Mouse (Mus musculus) cerebellum, adult 11-12 months (tissue): ENCODE measurements around the gene Smg6.

Experiments used
- DNase-seq: peaks from one replicate; pipeline ENCODE4 v3.0.0; 2022

The Smg6 gene

DNA sequence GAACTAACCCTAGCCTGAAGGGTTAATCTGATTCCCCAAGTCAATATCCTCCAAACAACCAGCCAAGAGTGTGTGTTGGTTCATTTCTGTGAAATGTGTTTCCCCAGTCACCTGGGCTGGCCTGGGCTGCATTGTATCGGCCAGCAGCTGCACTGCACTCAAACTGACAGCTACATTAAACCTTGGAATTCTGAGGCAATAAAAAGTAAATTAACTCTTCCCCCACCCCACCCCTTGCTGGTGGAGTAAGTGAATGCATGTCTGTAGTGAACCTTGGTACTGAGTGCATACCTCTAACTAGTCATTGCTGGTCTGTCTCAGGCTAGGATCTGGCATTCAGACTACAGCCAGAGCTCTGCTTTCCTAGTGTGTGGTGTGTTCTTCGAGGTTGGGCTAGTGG is 124.2 kb downstream of the Smg6 start:
- no peak for DNase-seq

DNA sequence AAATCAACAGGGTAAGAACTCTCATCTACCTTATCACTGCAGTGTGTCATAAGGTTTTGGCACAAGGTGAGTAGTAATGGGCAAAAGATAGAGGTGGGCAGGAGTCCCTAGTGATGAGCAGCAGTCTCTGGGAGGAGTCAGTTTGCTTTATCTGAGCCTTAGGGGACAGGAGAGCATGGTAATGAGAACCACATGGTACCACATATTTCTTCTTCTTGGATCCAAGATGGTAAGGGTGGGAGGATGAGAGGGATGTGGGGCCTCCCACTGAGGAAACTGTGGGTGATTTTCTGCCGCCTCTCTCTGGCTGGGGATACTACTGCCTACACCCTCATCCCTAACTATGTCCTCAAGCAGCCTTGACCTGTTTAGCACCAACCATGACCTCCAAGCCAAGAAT is 125.6 kb downstream of the Smg6 start:
- DNase-seq, result no peak

DNA sequence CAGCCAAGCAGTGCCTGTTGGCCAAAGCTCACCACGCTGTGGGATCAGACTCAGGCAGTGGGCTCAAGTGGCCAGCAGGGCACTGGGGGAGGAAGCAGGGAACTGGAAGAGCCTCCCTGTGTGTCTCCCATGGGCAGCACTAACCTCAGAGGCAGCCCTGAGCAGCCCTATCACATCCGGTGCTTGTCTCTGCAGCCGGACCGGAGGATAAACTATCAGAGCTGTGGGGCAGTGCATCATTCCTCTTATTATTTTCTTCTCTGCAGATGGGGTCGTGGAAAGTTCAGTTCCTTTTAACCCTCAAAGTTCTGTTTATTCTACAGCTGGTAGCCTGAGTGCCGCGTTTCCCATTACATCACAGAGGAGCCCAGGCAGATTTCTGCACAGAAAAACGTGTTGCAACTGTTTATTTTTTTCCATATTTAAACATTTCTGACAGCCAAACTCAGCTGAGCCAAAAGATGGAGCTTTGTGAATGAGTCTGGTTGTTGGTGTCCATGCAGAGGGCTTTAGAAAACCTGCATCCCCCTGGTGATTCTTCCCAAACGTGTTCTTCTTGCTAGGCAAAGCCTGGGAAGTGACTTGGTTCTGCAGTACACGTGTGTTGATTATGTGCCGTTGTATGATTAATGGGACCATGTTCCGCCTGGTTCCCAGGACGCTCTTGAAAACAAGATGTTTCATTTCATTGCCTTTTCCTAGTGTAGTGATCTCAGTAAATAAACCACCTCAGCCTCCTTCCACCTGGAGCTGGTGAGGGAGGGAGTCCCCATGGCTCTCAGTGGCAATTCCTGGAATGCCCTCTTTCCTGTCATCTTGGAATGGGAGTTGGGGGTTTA is 126.3 kb downstream of the Smg6 start:
- DNase-seq, result no peak

DNA sequence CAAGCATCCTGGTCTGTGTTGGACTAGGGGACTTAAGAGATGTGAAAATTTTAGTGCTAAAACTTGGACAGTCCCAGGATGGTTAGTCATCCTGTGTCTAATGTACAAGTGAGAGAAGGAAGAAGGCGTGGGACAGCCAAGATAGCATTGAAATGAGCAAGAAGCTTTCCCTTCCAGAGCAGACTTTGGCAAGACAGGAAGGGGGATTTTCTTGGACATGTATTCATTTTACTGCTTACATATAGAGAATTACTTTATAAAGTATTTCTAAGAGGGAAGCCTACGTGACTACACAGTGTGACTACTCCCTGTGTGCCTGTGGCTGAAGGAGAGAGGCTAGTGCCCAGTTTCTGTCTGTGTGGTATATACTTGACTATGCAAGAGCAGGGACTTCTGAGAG is 127.4 kb downstream of the Smg6 start:
- DNase-seq, result no peak

DNA sequence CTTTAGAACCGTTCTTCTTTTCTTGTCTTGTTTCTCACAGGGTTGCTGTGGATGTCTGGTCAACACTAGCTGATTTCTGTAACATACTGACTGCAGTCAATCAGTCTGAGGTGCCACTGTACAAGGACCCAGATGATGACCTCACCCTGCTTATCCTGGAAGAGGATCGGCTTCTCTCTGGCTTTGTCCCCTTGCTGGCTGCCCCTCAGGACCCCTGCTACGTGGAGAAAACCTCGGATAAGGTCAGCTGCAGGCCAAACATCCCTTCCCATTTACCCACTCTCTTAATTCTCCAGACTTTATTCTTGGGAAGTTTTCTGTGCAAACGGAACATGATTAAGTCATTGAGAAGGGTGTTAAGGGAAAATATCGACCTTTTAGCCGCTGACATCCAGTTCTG is 128.1 kb downstream of the Smg6 start:
- DNase-seq, result no peak

DNA sequence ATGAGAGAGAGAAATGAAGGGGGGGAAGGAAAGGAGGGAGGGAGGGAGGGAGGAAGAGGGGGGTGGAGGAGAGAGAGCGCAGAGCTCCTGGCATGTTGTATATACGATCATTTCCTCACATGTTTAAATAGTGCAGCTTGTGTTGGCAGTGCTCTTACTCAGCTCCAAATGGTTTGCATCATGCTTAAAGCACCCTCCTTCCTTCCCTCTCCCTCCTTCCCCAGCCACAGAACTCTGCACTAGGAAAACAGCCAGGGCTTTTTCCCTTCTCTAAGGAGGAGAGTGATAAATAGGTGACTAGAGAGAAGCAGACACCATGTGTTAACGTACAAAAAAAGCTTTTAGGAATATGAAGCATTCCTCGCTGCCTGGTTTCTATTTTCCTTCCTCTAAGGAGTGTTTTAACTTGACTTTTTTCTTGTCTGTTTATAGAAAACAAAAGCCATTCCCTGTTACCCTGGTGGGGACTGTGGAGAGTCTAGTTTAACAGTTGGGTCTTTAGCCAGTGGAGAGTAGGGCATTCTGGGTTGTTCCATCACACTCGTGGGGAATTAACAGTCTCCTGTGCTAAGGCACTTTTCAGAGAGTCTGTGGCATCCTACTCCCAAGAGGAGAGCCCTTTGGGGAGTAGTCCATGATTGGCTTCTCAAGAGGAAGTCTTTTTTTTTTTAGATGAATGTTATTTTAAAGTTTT is 128.7 kb downstream of the Smg6 start:
- no peak for DNase-seq

DNA sequence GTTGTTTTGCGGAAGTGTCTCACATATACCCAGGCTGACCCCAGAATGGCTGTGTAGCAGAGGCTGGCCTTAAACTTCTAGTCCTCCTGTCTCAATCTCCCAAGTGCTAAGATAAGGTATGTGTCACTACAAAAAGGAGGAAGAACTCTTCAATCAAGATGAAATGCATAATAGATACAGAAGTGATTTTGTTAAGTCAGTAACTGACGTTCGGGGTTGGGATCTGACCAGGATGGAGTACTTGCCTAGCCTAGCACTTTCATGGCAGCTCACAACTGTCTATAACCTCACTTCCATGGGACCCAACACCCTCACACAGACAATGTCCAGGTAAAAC is 129.2 kb downstream of the Smg6 start:
- no peak for DNase-seq

DNA sequence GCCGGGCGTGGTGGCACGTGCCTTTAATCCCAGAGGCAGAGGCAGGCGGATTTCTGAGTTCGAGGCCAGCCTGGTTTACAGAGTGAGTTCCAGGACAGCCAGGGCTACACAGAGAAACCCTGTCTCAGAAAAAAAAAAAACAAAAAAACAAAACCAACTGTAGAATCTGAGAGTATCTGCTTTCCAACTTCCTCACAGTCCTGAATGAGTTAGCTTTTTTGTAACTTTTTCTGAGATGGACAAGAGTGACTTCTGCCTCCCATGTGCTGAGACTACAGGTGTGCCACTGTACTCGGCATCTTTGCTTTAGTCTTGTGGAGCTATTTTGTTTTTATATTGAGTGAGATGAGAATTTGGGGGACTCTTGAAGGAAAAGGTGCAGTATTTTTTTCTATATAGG is 137.0 kb downstream of the Smg6 start:
- no peak for DNase-seq

DNA sequence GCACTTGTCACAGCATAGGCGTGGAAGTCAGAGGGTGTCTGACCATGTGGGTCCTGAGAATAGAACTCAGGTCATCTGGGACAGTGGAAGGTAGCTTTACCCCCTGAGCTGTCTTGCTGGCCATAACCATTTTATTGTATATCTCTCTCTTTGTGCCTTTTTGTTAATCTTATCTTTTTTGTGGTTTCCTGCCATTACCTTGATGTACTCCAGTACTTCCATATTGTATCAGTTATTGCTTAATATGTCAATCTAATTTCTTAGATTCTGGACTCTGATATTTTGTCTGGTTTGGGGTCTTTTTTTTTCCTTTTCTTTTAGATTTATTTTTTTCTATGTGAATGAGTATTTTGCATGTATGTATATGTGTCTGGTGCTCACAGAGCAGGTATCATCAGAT is 138.6 kb downstream of the Smg6 start:
- no peak for DNase-seq

DNA sequence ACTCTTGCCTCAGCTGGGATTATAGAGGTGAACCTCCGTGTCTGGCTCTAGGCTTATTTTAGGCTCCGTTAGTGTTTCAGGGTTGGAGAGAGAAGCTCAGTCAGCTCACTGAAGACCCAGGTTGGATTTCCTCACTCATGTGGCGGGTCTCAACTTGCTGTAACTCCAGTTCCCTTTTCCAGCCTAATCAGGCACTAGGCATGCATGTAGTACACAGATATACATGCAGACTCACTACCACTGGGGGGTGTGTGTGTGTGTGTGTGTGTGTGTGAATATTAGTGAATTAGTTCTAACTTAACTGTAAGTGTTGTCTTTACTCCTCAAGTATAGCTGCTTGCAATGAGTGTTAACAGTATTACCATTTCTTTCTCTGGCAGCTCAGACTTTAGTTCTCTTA is 145.7 kb downstream of the Smg6 start:
- DNase-seq, result no peak

DNA sequence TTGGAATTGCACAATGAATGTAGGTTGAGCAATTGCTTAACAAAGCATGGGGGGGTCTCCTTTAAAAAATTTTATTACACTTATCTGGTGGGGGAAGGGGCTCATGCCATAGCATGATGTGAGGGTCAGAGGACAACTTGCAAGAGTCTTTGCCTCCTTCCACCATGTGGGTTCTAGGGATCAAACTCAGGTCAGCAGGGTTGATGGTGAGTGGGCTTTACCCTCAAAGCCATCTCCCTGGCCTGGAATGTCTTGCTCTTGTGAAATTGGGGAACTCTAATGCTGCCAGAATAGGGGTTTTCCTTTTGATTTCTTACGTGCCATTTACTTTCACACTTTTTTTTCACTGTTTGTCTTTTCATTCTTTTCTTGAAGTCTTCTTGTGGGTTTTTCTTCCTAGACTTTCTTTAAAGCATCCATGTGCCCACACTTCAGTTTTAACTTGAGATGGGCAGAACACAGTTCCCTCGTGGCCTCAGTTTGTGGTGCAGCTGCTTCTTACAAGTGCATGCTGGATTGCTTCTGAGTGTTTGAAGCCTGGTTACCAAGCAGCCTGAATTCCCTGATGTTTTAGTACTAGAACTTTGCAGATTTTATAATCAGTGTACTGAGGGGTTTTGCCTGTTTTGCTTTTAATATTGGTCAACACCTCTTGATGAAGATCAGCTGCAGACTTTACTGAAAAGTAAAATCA is 147.5 kb downstream of the Smg6 start:
- no peak for DNase-seq

DNA sequence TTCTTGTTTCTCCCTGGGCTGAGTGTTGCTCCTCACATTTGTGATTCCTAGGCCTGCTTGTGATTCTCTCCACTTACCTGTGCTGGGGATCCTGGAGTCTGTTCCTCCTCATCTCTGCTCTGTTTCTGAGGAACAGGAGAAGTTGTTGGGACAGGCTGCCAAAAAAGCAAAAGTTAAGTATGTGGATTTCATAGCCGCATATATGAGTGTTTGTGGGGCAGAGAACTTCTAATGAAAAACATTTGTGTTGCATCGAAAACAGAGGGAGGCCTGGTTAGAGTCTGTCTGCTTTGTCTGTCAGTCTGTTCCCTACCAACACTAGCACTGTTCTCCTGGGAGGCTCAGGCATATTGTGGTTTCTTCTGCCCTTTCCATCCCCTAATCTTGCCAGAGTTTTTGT is 148.1 kb downstream of the Smg6 start:
- no peak for DNase-seq

DNA sequence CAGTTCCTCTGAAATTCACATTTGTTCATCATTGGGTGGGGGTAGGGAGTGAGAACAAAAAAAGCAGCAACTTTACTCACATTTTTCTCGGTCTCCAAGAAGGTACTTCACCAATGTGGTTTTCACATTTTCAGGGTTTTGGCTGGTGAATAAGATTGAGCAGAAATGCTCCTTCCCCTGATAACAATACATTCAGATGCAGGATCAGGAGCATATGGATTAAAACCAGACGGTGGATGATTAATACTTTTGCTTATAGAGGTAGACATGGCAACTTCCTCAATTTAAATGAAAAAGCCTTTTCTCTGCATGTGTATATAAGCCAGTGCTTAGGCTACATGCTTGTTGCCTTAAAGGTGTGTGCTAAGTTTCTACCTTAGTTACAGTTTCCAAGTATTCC is 148.9 kb downstream of the Smg6 start:
- DNase-seq, result no peak

DNA sequence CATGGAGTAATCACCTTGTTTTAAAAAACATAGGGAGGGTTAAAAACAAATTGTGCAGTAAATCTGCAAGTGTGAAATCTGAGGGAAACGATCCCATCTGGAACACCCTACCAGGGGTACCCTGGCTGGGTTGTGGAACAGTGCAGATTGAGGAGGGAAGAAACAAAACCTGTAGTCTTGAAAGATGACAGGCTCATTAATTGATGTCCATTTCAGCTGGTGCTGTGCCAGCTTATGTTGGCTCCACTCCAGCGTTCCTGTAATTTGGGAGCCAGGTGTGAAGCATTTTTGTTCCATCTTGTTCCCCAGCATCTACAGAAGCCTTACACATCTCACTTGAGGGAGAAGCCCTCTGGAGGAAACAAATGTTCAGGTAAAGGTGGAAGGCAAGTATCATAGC is 153.0 kb downstream of the Smg6 start:
- DNase-seq, result peak; percentile 40

DNA sequence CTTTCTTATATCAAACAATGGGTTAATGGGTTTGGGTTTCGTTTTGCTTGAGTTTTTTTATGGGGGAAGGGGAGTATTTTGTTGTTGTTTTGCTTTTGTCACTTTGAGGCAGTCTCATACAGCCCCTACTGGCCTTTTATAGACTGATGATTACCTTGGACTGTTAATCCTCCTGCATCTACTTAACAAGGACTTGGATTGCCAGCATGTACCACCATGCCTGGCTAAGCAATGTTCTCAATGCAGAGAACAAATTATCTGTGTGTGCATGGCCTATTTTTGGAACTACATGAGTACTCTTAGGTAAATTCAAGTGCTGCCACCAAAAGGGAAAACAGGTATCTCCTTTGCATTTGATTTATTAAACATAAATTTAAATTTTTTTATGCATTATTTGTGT is 157.4 kb downstream of the Smg6 start:
- DNase-seq, result peak; percentile 23

DNA sequence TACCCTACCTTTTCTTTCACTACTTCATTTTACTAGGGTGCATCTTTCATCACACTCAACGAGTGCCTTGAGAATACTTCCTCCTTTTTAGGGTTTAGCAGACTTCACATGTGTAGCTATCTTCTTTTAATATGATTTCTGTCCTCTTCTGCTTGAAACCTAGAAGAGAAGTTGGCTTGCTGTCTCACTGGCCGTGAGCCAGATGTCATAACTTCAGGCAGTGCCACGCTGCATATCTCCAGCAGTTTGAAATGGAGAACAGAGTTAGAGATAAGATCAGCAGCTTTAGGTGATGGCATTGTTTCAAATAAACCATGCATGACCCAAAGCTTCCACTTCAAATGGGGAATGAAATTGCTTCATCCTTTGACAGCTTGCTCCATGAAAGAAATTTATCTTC is 166.5 kb downstream of the Smg6 start:
- no peak for DNase-seq

DNA sequence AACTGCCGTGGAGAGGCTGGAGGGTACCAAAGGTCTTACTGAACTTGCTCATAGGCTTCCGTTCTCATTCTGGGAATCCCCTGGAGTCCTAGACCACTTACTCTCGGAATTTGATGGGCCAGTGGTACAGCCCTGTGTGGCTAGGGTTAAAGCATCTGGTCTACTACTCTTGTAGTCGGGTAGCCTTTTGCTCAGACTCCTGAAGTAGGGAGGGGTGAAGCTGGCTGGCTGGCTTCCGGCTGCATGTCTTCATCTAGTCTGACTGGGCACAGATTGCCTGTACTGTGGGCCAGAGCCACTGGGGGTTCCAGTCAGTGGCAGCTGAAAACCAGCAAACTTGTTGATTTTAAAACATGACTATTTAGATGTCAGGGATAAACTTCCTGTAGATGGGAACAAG is 167.0 kb downstream of the Smg6 start:
- peak; percentile 18 for DNase-seq

DNA sequence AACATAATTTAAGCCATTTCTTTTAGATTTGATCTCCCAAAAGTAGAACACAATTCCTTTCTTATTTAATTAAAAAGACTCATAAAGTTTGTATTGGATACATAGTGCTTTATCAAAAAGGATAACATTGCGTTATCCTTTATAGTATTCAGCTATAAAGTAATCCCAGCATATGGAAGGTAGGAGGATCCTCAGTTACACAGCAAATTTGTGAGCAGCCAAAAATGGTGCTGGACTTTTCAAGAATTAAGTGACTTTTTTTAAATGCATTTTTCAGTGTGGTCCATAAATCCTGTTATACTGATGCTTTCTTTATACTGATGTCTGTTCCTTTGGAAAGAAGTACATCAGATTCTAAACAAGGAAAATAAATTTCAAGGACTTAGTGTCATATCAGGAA is 169.1 kb downstream of the Smg6 start:
- DNase-seq, result no peak

DNA sequence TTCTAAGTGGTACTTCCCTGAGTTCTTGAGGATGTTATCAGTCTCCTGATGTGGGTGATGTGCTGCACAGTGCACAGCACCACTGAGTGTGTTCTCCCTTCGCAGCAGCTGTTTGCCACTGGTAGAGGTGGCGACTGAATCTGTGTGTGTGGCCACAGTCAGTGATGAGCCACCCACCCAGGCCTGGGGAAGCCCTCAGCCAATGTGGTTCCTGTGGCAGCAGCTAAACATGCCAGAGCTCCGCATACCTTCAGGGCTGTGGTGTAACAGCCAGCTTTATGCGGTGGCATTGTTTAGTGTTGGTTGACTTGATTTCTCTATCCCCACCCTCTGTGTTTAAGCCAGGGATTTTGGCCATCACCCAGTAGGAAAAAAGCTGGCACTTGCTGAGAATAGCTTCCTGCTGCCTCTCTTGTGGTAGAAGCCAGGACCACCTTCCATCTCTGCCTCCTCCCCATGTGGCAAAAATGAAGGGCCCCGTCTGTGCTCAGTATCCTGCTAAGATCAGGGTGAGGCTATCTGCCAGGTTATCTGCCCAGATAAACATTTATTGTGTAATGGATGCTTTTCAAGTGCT is 177.2 kb downstream of the Smg6 start:
- peak; percentile 33 for DNase-seq

DNA sequence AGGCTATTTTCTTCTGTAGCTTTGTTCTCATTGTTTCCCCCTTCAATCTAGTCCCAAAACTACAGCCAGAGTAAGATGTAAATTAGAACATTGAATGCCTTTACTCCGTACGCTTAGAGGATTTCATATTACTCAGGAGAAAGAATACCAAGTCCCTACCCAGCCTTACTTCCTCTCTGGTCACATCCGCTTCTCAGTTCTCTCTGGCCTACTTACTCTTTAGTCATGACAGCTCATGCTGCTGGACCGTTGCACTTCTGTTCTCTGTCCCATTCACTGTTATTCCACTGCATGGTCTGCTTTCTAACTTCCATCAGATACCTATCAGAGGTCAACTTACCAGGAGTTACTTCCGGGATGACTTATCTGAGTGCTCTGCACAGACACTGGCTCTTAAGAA is 181.0 kb downstream of the Smg6 start:
- DNase-seq, result no peak

DNA sequence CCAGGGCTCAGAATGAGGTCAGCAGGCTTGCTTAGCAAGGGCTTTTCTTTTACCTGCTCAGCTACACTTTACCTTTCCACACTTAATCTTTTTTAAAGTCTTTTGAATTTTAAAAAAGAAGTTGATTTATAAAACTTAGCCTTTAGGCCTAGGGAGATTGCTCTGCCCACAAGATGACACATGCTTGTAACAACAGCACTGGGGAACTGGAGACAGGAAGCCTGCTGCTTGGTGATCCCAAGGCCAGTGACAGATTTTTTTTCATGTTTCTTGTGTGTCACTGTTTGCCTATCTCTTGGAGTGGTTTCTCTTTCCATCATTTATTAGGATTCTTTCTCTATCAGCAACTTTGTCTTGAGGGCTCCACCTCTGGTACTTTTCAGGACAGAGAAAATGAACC is 183.3 kb downstream of the Smg6 start:
- DNase-seq, result no peak

DNA sequence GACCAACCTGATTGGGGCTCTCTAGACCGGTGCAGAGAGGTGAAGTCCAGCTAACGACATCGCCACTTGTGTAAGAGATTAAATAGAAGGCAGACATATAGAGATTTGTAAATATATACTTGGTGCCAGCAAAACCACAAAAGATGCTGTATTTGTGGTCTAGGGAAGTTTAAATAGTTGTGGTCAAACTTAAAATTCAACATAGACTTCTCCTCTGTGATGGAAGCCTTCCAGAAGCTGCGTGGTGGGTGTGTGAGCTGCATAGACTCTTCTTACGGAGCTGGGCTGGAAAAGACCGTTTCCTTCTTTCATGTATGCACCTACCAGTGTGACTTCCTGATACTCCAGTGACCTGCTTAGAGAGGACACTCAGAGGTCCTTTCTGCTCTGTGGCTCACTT is 190.8 kb downstream of the Smg6 start:
- DNase-seq, result no peak

DNA sequence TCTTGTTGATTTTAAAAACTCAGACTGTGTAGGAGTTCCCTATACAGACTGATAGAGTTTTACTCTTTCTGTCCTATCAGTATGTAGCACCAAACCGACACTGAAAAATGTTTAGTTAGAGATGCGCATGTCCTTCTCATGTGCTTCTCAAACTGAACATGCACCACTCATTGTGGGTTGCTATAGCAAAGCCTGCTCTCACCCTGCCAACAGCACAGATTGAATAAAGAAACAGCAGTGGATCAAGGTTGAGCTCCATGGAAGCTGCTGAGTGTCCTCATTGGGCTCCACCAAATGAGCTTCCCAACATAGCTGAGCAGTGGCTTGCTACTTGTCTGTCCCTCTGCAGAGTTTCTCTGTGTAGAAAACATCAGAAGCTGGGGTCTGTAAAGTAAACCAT is 192.5 kb downstream of the Smg6 start:
- no peak for DNase-seq

DNA sequence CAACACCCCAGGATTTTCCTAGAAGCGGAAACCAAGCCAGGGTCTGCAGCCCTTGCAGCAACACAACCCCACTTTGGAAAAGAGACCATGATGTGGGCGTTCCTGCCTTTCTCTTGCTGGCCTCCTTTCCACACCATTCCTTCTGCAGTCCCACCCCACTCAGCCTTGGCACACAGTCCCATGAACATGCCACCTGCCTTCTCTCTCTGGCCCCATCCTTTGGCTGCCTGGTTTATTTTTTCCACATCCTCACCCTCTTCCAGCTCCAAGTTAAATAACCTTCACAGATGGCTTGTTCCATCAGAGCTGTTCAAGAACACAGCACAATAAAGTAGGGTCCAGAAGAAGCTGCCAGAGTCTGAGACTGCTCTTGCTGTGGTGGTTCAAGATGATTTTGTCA is 193.7 kb downstream of the Smg6 start:
- DNase-seq, result peak; percentile 73
